Mouse (Mus musculus) lung, adult 2 months (tissue): Measurements from ENCODE around the gene Asic2. TPM values are rescaled to one million over a fixed set of nuclear protein-coding genes. Genes with fewer than 3 reads are reported as not detected.

ENCODE experiments used
- DNase-seq: peaks from one replicate; pipeline ENCODE4 v3.0.0; 2022
- H3K4me1 ChIP-seq: fragments of 200-500 bp; 2 replicates; pipeline ENCODE4 v1.6.1; 2011; ENCODE audit warnings: low read length; ENCODE audit not compliant: control insufficient read depth, insufficient read depth
- H3K4me3 ChIP-seq: fragments of 200-500 bp; replicated peaks from 2 replicates; pipeline ENCODE3; 2011; ENCODE audit warnings: low read depth, mild to moderate bottlenecking, control low read depth, low read length; ENCODE audit errors: extremely low read depth
- CTCF ChIP-seq: fragments of 200-500 bp; IDR thresholded peaks from 2 replicates; pipeline ENCODE4 v1.5.1; 2011; ENCODE audit warnings: mild to moderate bottlenecking, low read length, control low read depth; ENCODE audit not compliant: insufficient read depth
- POLR2A ChIP-seq: fragments of 200-500 bp; IDR thresholded peaks from 2 replicates; pipeline ENCODE4 v1.6.1; 2011; ENCODE audit warnings: low read depth, mild to moderate bottlenecking, control low read depth, low read length, borderline replicate concordance; ENCODE audit errors: extremely low read depth
- WGBS: fragments of 180-500 bp; shearing (Covaris S2); methylation state at CpG from one replicate; pipeline ENCODE4 v1.1.7; 2018; 5-methylcytosine and 5-hydroxymethylcytosine counted together
- polyA plus RNA-seq: library from polyadenylated mRNA; depleted of rRNA; stranded (reverse); fragments of >200 nt; gene quantifications from 2 replicates; pipeline ENCODE4 v1.2.3, GENCODE M21; 2012

Asic2 gene
- polyA plus RNA-seq, 1 experiment: 0.04 TPM

- Histone ChIP-seq H3K4me1 (peaks cover 2% of the 10 kb centered on the region; the same call in 1 of the 2 replicates), H3K4me3 (no peak overlapping the region)
- WGBS: 1% methylated on average over 57 of the region's 57 CpGs
- no peak for DNase-seq
- TF ChIP-seq POLR2A: no peak
- TF ChIP-seq CTCF: no peak
These were observed 815.0 kb downstream of the Asic2 start for GRCm38 (mm10) chr11:81153161-81153840.

DNA sequence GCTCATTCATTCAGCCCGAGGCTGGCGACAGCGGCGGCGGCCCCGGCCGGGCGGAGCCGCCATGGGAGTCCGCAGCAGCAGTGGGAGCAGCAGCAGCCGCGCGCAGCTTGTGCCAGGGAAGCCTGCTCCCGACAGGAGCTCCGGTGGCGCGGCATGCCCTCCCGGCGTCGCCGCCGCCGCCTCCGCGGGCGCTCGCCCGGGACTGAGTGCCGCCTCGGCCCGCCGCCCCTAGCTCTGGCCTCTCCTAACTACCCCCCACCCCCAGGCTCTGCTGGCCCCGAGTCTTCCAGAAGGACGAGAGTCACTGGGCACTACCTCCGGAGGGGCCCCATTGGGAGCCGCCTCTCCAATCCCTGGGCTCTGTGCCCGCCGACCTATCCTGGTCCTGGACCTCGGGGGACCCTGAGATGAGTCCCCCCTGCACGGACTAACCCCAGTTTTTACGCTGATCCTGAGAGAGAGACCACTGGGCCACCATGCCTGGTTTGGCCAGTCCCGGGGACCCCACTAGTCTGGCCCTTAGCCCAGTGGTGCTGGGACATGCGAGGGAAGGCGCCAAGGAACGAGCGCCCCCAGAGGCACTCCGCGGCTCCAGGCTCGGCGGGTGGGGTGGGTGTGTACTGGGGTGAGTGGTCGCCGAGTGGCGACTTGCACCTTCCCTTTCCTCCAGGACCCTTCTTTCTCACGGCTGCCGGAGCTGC is 815.6 kb downstream of the Asic2 start:
- peaks cover 2% of the 10 kb centered on the region; the same call in 1 of the 2 replicates for H3K4me1 ChIP-seq
- no peak overlapping the region for H3K4me3 ChIP-seq
- TF ChIP-seq POLR2A (no peak), CTCF (no peak)

GRCm38 (mm10) chr11:81152021-81152385 is 816.3 kb downstream of the Asic2 start:
- no peak overlapping the region for H3K4me3 ChIP-seq
- H3K4me1 ChIP-seq: peaks cover 2% of the 10 kb centered on the region; the same call in 1 of the 2 replicates
- no peak for TF ChIP-seq CTCF
- TF ChIP-seq POLR2A: no peak
- 2% methylated on average over 42 of the region's 42 CpGs for WGBS
- DNase-seq: no peak

More for the DNA sequence above, 815.6 kb downstream of the Asic2 start:
- WGBS: 1% methylated on average over 55 of the region's 55 CpGs
- DNase-seq: no peak

- no peak overlapping the region for H3K4me3 ChIP-seq
- TF ChIP-seq POLR2A: no peak
- no peak for TF ChIP-seq CTCF
- peaks cover 2% of the 10 kb centered on the region; the same call in 1 of the 2 replicates for H3K4me1 ChIP-seq
- WGBS: 3% methylated on average over 36 of the region's 36 CpGs
- no peak for DNase-seq
These were observed 816.8 kb downstream of the Asic2 start for GRCm38 (mm10) chr11:81151286-81152020.

DNA sequence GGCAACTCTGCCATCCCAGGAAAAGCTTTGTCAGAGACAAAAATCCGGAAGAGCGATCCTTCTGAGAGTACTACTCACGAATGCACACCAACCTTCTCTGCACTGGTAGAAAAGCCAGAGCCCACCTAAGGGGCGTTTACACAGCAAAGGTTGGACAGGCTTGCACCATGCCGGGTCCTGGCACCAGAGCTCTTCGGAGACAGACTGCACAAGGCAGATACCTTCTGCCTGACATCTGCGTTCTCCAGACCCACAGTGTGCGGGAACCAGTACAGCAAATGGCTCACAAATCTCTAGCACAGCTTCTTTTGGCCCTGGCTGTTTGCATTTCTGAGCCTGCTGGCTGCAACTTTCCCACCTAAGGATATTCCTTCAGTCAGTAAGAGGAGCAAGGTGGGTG is 817.6 kb downstream of the Asic2 start:
- DNase-seq: no peak
- 63% methylated on average over 8 of the region's 8 CpGs for WGBS
- TF ChIP-seq CTCF: no peak
- no peak for TF ChIP-seq POLR2A
- Histone ChIP-seq H3K4me3 (no peak overlapping the region), H3K4me1 (peaks cover 2% of the 10 kb centered on the region; the same call in 1 of the 2 replicates)

DNA sequence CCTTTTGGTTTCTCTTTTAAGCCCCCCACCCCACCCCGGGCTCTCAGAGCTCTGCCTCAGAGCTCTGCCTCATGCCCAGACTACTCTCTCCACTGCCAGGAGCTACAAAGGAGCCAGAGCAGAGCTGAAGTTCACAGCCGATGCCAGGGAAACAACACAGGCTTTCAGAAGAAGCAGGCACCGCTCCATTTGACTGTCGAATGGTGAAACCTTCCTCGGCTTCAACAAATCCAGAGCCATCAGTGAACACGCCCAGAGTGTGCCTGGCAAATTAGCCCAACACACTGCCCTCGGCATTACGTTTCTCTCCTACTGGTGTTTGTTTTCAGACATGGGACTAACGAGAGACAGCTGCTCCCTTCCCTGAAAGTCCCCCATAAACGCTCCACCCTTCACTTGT is 819.8 kb downstream of the Asic2 start:
- H3K4me1 ChIP-seq: peaks cover 2% of the 10 kb centered on the region; the same call in 1 of the 2 replicates
- WGBS: 54% methylated on average over 10 of the region's 10 CpGs
- TF ChIP-seq CTCF (no peak), POLR2A (no peak)
- DNase-seq: no peak
- H3K4me3 ChIP-seq: no peak overlapping the region

DNA sequence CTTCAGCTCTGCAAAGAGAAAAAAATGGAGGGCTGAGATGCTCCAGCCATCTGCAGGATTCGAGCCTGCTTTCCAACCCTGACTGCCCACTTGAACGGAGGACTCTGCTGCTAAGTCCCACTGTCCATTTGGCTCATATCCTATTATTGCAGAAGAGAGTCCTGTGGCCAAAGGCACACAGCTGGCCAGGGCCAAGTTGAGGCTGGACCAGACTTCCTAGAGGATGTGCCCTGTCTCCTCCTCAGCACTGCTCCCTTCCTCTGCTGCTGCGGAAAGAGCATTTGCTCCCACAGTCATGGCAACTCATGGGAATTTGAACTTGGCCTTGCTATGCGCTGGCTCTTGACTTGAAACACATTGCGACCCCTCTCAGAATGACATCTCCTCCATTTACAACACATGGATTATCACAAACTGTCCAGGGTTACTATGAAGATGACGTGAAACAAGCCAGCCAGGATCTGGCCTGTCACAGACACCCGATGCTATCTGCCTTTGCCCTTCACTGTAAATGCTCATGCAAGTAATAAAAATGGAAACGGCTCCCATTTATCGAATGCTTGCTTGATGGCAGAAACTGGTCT is 821.6 kb downstream of the Asic2 start:
- no peaks in the 10 kb centered on the region for H3K4me1 ChIP-seq
- no peak for DNase-seq
- no peak for TF ChIP-seq POLR2A
- TF ChIP-seq CTCF: no peak
- 53% methylated on average over 9 of the region's 9 CpGs for WGBS
- no peak overlapping the region for H3K4me3 ChIP-seq

DNA sequence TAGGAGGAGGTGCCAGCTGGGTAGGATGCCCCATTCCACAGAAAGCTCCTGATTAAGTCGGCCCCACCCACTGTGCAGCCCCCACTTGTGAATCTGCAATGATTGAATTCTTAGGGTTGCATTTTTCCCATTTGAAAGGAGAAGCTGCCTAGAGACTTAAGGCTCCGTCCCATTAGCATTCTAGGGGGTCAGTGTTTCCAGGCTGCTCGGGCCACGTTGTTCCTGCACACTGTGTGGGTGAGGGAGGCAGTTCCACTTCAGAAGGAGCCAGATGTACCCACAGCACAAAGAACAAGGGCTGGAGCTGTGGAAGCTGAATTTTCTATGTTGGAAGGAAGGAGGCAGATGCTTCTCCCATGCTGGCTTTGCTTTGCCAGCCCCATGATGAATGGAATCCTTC is 833.1 kb downstream of the Asic2 start:
- Histone ChIP-seq H3K4me3 (no peak overlapping the region), H3K4me1 (no peaks in the 10 kb centered on the region)
- TF ChIP-seq CTCF (no peak), POLR2A (no peak)
- 67% methylated on average over 4 of the region's 4 CpGs for WGBS
- no peak for DNase-seq

GRCm38 (mm10) chr11:81133950-81134349 is 834.3 kb downstream of the Asic2 start:
- DNase-seq: no peak
- 26% methylated on average over 5 of the region's 5 CpGs for WGBS
- TF ChIP-seq CTCF: no peak
- TF ChIP-seq POLR2A: no peak
- Histone ChIP-seq H3K4me3 (no peak overlapping the region), H3K4me1 (no peaks in the 10 kb centered on the region)
